Mouse (Mus musculus) myocyte (in vitro differentiated cells): ENCODE measurements around the gene Plac8. TPM values are rescaled to one million over a fixed set of nuclear protein-coding genes. Genes with fewer than 3 reads are reported as not detected.

Experiments used
- H3K27me3 ChIP-seq: one replicate; pipeline ENCODE4 v1.6.1; 2011; ENCODE audit not compliant: control insufficient read depth, insufficient read depth, insufficient read length
- H3K36me3 ChIP-seq: one replicate; pipeline ENCODE4 v1.6.1; 2011; ENCODE audit not compliant: control insufficient read depth, insufficient read depth
- H3K4me2 ChIP-seq: one replicate; pipeline ENCODE4 v1.6.1; 2011; ENCODE audit warnings: low read depth, control low read depth
- H3K4me3 ChIP-seq: one replicate; pipeline ENCODE4 v1.5.1; 2011; ENCODE audit warnings: mild to moderate bottlenecking, control low read depth, moderate library complexity
- H3K79me2 ChIP-seq: one replicate; pipeline ENCODE4 v1.6.1; 2011; ENCODE audit not compliant: control insufficient read depth, insufficient read depth
- H3ac ChIP-seq: one replicate; pipeline ENCODE4 v1.6.1; 2011; ENCODE audit not compliant: control insufficient read depth, insufficient read length
- CEBPB ChIP-seq: IDR thresholded peaks from 2 replicates; pipeline ENCODE4 v1.6.1; 2011; ENCODE audit warnings: mild to moderate bottlenecking, moderate library complexity; ENCODE audit not compliant: poor library complexity, insufficient read depth, severe bottlenecking
- E2F4 ChIP-seq: IDR thresholded peaks from one replicate; pipeline ENCODE4 v1.6.1; 2011; ENCODE audit warnings: mild to moderate bottlenecking, control low read depth, moderate library complexity; ENCODE audit not compliant: insufficient read depth
- MAX ChIP-seq: IDR thresholded peaks from one replicate; pipeline ENCODE4 v1.6.1; 2011; ENCODE audit warnings: low read depth, mild to moderate bottlenecking, control low read depth
- MYOD1 ChIP-seq, 3 experiments: IDR thresholded peaks; one replicate each; pipeline ENCODE4 v1.6.1; 2011; ENCODE audit warnings: control low read depth in 2 of 3, low read depth in 2 of 3, mild to moderate bottlenecking in 2 of 3, moderate library complexity in 1 of 3; ENCODE audit not compliant: insufficient read length in 2 of 3, control insufficient read depth in 1 of 3
- MYOG ChIP-seq, 3 experiments: IDR thresholded peaks; one replicate each; pipeline ENCODE4 v1.6.1; 2011; ENCODE audit warnings: control low read depth in 2 of 3, low read depth in 2 of 3, mild to moderate bottlenecking in 2 of 3; ENCODE audit not compliant: insufficient read length in 2 of 3, control insufficient read depth in 1 of 3, insufficient read depth in 1 of 3
- POLR2A ChIP-seq: IDR thresholded peaks from one replicate; pipeline ENCODE4 v1.6.1; 2011; ENCODE audit warnings: low read depth, mild to moderate bottlenecking, control low read depth, moderate library complexity; ENCODE audit not compliant: insufficient read length
- POLR2AphosphoS2 ChIP-seq: IDR thresholded peaks from one replicate; pipeline ENCODE4 v1.6.1; 2011; ENCODE audit warnings: low read depth, control low read depth; ENCODE audit not compliant: insufficient read length
- REST ChIP-seq: IDR thresholded peaks from one replicate; pipeline ENCODE4 v1.6.1; 2011; ENCODE audit warnings: mild to moderate bottlenecking, control low read depth, moderate library complexity; ENCODE audit not compliant: insufficient read depth, insufficient read length
- SRF ChIP-seq: IDR thresholded peaks from one replicate; pipeline ENCODE4 v1.6.1; 2011; ENCODE audit warnings: low read depth; ENCODE audit not compliant: control insufficient read depth, insufficient read length
- TCF12 ChIP-seq: IDR thresholded peaks from one replicate; pipeline ENCODE4 v1.6.1; 2011; ENCODE audit warnings: mild to moderate bottlenecking, control low read depth; ENCODE audit not compliant: poor library complexity, insufficient read depth, severe bottlenecking
- TCF3 ChIP-seq: IDR thresholded peaks from one replicate; pipeline ENCODE4 v1.6.1; 2011; ENCODE audit warnings: low read depth, control low read depth; ENCODE audit not compliant: insufficient read length
- USF1 ChIP-seq: IDR thresholded peaks from one replicate; pipeline ENCODE4 v1.6.1; 2011; ENCODE audit warnings: low read depth, mild to moderate bottlenecking, control low read depth, moderate library complexity
- polyA plus RNA-seq: library from polyadenylated mRNA; unstranded; fragments of >200 nt; fragmentation: generic; extraction: Trizol; gene quantifications from one replicate; pipeline ENCODE4 v1.2.1, GENCODE M21; 2012; ENCODE audit warnings: missing spikeins

Gene Plac8
- polyA plus RNA-seq, 1 experiment, result 4.8 TPM

- no peak overlapping the region for H3K4me3 ChIP-seq
- no peak overlapping the region for H3ac ChIP-seq
- peaks cover 64% of the 10 kb centered on the region for H3K79me2 ChIP-seq
- H3K36me3 ChIP-seq, result peaks cover 35% of the 10 kb centered on the region
- no peaks in the 10 kb centered on the region for H3K27me3 ChIP-seq
- TF ChIP-seq CEBPB (no peak), MYOD1 (IDR thresholded peaks at IDR 0.05; ENCODE audit: control insufficient read depth in 1 of 3, insufficient read length in 2 of 3, low read depth in 2 of 3) (peak in 2 of 3 experiments; percentile 6 to 43)
- peak overlapping the region; percentile 58 for H3K4me2 ChIP-seq
Measured at GRCm38 (mm10) chr5:100526164-100526563, 45.9 kb downstream of the Plac8 start.

GRCm38 (mm10) chr5:100525620-100526019 is 46.4 kb downstream of the Plac8 start:
- Histone ChIP-seq H3ac (no peak overlapping the region), H3K27me3 (no peaks in the 10 kb centered on the region), H3K79me2 (peaks cover 69% of the 10 kb centered on the region), H3K4me2 (peak overlapping the region; percentile 58), H3K4me3 (no peak overlapping the region), H3K36me3 (peaks cover 29% of the 10 kb centered on the region)
- TF ChIP-seq TCF12 (no peak), POLR2A (no peak), TCF3 (no peak), POLR2AphosphoS2 (no peak), MYOG (IDR thresholded peaks at IDR 0.05; ENCODE audit: control insufficient read depth in 1 of 3, insufficient read depth in 1 of 3, insufficient read length in 2 of 3, low read depth in 2 of 3) (no peak), SRF (no peak), MYOD1 (IDR thresholded peaks at IDR 0.05; ENCODE audit: control insufficient read depth in 1 of 3, insufficient read length in 2 of 3, low read depth in 2 of 3) (no peak), REST (no peak), MAX (no peak), USF1 (no peak)

GRCm38 (mm10) chr5:100524921-100525320 is 47.1 kb downstream of the Plac8 start:
- H3K79me2 ChIP-seq, result peaks cover 76% of the 10 kb centered on the region
- H3K4me2 ChIP-seq, result no peak overlapping the region
- H3ac ChIP-seq, result no peak overlapping the region
- H3K4me3 ChIP-seq, result no peak overlapping the region
- H3K36me3 ChIP-seq, result peaks cover 25% of the 10 kb centered on the region
- no peak for TF ChIP-seq TCF12
- no peak for TF ChIP-seq E2F4
- TF ChIP-seq SRF, result no peak
- no peaks in the 10 kb centered on the region for H3K27me3 ChIP-seq

- Histone ChIP-seq H3K4me2 (no peak overlapping the region), H3K27me3 (no peaks in the 10 kb centered on the region), H3K4me3 (no peak overlapping the region), H3K79me2 (peaks cover 88% of the 10 kb centered on the region), H3K36me3 (peaks cover 11% of the 10 kb centered on the region), H3ac (no peak overlapping the region)
- TF ChIP-seq CEBPB (no peak), TCF12 (no peak), POLR2A (no peak), E2F4 (no peak), SRF (no peak), REST (no peak), MAX (no peak), MYOG (IDR thresholded peaks at IDR 0.05; ENCODE audit: control insufficient read depth in 1 of 3, insufficient read depth in 1 of 3, insufficient read length in 2 of 3, low read depth in 2 of 3) (no peak)
Measured at GRCm38 (mm10) chr5:100523331-100523730, 48.7 kb downstream of the Plac8 start.

- TF ChIP-seq USF1 (no peak), REST (no peak), E2F4 (no peak), MYOD1 (IDR thresholded peaks at IDR 0.05; ENCODE audit: control insufficient read depth in 1 of 3, insufficient read length in 2 of 3, low read depth in 2 of 3) (no peak), TCF12 (no peak), POLR2AphosphoS2 (no peak), POLR2A (no peak), SRF (no peak), MAX (no peak), MYOG (IDR thresholded peaks at IDR 0.05; ENCODE audit: control insufficient read depth in 1 of 3, insufficient read depth in 1 of 3, insufficient read length in 2 of 3, low read depth in 2 of 3) (no peak), TCF3 (no peak), CEBPB (no peak)
Measured at GRCm38 (mm10) chr5:100520223-100520622, 51.8 kb downstream of the Plac8 start.

GRCm38 (mm10) chr5:100519027-100519411 is 53.0 kb downstream of the Plac8 start:
- Histone ChIP-seq H3ac (peak overlapping the region; percentile 42), H3K36me3 (no peaks in the 10 kb centered on the region), H3K27me3 (no peaks in the 10 kb centered on the region), H3K4me2 (peak overlapping the region; percentile 87), H3K79me2 (peaks cover 52% of the 10 kb centered on the region), H3K4me3 (peak overlapping the region; percentile 65)
- TF ChIP-seq MYOG (IDR thresholded peaks at IDR 0.05; ENCODE audit: control insufficient read depth in 1 of 3, insufficient read depth in 1 of 3, insufficient read length in 2 of 3, low read depth in 2 of 3) (no peak), REST (no peak), USF1 (no peak), SRF (no peak), MYOD1 (IDR thresholded peaks at IDR 0.05; ENCODE audit: control insufficient read depth in 1 of 3, insufficient read length in 2 of 3, low read depth in 2 of 3) (no peak), POLR2AphosphoS2 (no peak)

More at GRCm38 (mm10) chr5:100520223-100520622, 51.8 kb downstream of the Plac8 start:
- H3K4me3 ChIP-seq, result peak overlapping the region; percentile 65
- H3K27me3 ChIP-seq, result no peaks in the 10 kb centered on the region
- no peak overlapping the region for H3ac ChIP-seq
- H3K36me3 ChIP-seq, result no peaks in the 10 kb centered on the region
- H3K4me2 ChIP-seq, result peak overlapping the region; percentile 87
- peaks cover 62% of the 10 kb centered on the region for H3K79me2 ChIP-seq
